Mouse (Mus musculus): Measurements from ENCODE around the gene Dhodh. TPM values are rescaled to one million over a fixed set of nuclear protein-coding genes. Genes with fewer than 3 reads are reported as not detected.

Gene Dhodh
- polyA plus RNA-seq, 1 experiment: 24.3 TPM

DNA sequence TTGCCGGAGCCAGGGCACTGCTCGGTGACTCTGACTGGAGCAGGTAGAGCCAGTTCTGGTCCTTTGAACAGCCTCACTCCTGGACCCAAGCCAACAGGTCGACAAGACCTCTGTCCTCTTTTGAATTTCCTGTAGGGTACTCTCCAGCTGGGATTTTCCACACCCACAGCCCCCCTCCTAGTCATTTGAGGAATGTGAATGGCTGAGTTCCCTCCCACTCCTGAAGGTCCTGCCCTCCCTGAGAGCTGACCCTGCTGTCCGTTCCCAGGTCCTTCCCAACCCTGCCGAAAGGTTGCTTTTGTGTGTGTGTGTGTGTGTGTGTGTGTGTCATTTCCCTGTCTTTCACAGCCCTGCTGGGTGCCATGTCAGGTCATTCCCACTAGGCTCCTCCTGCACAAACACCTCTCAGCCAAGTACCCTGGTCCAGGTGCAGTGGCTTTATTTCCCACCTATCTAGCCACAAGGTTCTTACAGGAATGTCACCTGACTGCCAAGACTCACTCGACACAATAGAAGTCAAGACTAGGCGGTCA, 21.4 kb downstream of the Dhodh start:
- DNase-seq (ENCODE audit: extremely low spot score in 1 of 2, low spot score in 1 of 2): no peak

DNA sequence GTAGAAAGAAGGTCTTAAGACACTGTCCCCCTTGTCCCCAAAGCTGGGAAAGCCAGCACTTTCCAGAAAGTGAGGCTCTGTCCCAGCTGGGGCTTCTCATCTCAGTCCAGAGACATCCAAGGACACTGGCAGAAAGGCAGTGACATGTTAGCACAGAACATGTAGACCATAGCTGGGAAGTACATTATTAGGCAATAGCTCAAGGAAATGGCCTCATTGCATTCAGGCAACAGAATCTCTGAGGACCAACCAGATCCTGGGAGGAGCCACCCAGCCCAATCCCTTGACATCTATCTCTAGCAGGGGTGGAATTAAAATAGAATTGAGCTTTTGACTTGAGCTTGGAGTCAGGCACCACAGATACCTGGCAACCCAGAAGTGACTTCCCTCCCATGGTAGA, 22.8 kb downstream of the Dhodh start:
- DNase-seq (ENCODE audit: extremely low spot score in 1 of 2, low spot score in 1 of 2): no peak

DNA sequence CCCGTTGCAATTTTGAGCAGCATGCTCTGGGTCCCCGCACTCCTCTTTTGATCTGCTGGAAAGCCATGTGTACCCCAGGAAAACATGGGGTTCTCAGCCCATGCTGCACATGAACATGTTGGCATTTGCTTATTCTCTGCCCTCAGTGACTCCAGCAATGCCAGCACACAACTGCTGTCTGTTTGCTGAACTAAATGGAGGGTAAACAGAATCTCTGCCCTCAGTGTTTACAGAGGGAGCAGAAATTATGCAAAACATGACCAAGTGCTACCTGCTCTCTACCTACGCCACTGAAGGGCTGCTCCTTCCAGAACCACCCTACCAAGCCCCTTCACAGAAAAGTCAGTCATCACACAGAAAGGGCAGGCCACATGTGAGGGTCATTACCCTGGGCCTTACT, 23.6 kb downstream of the Dhodh start:
- no peak for DNase-seq (ENCODE audit: extremely low spot score in 1 of 2, low spot score in 1 of 2)

DNA sequence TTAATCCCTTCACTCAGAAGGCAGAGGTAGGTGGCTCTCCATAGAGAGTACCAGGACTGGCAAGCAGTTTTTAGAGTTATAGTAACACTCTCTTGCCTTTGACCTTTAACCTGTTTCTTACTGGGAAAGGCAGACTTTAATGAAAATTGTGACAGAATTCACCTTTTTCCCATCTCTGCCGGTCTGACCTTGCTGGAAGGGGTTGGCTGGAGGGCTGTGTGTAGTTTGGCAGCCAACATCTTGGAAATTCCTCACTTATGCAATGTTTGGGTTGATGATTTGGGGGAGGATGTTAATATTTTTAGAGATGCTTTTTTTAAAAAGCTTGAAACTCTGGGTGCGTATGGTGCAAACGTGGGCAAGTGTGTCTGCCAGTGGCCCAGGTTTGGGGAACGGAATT, 24.2 kb downstream of the Dhodh start:
- DNase-seq (ENCODE audit: extremely low spot score in 1 of 2, low spot score in 1 of 2): no peak

DNA sequence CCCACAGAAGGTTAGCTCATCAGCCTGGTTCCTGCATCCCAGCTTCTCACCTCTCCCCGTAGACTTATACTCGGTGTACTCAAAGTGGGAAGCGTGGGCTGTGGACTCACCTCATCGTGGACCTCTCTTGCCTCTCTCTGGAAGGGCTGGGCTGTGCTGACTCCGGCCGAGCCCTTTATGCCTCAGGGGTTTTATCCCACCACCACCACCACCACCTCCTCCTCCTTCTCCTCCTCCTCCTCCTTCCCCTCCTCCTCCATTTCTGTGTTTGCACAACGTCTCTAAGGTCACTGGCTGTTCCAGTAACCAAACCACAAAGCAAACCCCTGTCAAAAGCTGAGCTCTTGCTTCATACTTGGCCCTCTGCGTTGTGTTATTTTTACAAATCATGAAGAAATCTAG, 29.6 kb downstream of the Dhodh start, which contains the start of gene Hp:
Hp (minus strand) TSS at position 273 of the 402 bp plus-strand sequence.
- DNase-seq (ENCODE audit: extremely low spot score in 1 of 2, low spot score in 1 of 2): no peak

DNA sequence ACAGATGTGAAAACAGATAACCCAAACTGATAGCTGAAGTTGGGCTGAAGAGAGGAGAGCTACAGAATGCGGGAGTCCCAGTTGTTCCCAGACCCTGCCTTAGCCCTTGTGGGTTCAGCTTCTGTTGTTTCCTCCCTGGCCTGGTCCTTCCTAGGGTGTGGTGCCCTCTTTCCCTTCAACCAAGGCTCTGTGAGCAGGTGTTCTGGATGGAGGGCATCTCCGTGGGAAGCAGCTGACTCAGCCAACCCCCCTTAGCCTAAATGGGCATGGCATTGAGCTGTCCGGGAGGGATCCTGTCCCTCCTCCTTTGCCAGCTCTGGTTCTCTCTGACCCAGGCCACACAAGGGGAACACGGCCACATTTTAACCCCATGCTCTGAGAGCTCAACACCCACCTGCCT, 32.2 kb downstream of the Dhodh start:
- no peak for DNase-seq (ENCODE audit: extremely low spot score in 1 of 2, low spot score in 1 of 2)

DNA sequence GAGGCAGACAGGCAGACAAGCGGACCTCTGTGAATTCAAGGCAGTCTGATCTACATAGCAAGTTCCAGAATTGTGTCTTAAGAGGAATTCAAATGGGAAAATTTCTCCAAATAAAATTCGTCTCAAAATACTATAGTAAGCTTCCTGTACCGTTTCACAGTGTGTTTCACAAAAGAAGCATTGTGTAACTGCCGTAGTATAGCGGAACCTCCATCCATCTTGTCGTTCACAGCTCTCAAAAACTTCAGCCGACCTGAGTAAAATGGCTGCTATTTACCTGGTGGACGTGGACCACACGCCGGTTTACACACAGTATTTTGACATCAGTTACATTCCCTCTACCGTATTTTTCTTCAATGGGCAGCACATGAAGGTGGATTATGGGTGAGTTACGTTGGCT, 37.3 kb downstream of the Dhodh start:
- no peak for DNase-seq (ENCODE audit: extremely low spot score in 1 of 2, low spot score in 1 of 2)

DNA sequence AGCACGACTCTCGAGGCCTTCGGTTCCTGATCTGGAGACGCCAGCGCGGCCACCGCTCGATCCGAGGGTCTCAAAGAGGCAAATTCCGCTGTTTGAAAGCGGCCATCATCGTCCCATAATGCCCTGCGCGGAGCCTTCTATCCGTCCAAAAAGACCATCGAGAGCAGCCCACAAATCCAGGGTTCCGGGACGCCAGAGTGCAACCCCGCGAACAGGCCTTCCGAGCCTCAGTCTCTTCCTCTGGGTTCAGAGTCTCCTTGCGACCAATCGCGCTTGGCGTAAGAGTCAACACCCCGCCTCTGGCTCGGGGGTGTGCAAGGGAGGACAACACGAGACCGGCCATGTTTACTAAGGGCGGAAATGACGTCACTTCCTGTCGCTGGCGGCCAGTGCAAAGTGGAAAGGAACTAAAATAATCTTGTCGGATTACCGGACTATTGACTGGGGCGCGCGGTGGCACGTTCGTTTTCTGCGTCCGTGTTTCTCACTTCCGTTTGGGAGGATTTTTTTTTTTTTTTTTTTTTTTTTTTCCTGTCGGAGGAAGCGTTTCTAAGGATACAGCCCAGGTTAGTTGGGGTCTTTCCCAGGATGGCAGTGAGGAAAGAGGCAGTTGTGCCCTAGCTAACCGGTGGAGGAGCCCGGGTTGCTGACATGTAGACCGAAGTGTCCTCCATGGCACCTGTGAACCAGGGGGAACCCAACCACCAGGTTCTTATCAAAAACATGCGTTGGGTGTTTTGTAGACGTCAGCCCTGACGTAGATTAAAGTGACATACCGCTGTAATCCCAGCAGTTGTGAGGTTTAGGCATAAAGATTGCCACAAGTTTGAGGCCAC, 42.8 kb downstream of the Dhodh start, which contains the start of the genes Dhx38 and Txnl4b:
Dhx38 (minus strand) TSS at position 364 of the 836 bp plus-strand sequence.
Txnl4b (plus strand) TSS at position 395 of the 836 bp plus-strand sequence.
- peak; percentile 99 to 100 for DNase-seq (ENCODE audit: extremely low spot score in 1 of 2, low spot score in 1 of 2)

DNA sequence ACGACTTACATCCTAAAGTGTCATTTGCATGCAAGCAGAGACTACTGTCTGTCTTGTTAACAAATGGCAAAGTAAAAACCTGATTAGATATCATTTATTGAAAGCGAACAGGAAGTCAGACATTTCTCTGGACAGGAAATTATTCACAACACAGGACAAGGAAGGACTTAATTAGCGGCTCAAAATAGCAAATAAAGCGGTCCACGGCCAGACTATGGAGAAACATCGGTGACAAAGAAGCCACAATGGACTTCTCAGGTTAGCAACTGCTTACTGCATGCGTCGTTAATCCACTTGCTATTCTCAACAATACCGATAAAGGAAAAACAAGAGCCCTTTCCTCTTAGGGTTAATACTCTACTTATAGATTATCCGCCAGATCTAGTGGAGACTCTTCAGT, 43.7 kb downstream of the Dhodh start:
- no peak for DNase-seq (ENCODE audit: extremely low spot score in 1 of 2, low spot score in 1 of 2)

DNA sequence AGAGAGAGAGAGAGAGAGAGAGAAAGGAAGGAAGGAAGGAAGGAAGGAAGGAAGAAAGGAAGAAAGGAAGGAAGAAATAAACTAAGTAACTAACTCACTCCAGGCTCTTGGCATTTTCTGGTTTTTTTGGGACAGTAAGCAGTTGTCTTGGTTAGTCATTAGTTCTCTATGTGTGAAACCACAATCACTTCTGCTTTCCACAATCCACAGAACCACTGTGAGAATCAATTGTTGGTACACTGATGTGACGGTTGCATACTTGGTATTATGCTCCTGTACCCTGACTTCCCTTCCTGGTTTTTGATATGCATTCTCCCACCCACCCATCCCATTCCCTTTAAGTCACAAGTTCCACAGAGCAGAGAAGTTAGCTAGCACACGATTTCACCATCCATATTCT, 44.6 kb downstream of the Dhodh start:
- no peak for DNase-seq (ENCODE audit: extremely low spot score in 1 of 2, low spot score in 1 of 2)

DNA sequence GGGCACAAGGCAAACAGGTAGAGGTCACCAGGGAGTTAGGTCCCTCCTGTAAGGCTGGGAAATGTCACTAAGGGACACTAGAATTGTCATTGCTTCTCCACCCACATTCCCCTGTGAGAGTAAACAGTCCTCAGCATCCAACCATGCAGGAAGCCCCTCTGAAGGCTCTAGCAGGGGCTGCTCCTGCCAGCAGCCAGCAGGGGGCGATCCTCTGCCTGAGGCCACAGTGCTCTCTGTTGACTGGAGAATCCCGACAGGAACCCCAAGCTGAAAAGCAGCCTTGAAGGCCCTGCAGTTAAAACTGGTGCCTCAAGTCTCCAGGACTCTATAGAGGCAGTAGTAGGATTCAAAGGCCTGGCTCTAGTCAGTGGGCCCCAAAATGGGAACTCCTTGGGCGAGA, 56.8 kb downstream of the Dhodh start:
- peak in 1 of 2 experiments; percentile 26 for DNase-seq (ENCODE audit: extremely low spot score in 1 of 2, low spot score in 1 of 2)

DNA sequence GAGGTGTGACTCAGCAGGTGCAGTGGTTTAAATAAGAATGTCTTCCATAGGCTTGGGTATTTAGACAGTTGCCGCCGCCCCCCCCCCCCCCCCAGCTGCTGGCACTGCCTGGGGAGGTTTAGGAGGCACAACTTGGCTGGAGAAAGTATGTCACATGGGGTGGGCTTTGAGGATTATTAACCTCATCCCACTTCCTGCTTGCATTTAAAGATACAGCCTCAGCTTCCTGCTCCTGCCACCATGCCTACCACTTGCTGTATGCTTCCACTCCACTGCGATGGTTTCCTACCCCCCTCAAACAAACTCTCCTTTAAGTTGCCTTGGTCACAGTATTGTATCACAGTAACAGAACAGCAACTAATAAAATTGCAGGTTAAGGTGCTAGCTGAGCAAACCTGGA, 64.4 kb downstream of the Dhodh start:
- no peak for DNase-seq (ENCODE audit: extremely low spot score in 1 of 2, low spot score in 1 of 2)

DNA sequence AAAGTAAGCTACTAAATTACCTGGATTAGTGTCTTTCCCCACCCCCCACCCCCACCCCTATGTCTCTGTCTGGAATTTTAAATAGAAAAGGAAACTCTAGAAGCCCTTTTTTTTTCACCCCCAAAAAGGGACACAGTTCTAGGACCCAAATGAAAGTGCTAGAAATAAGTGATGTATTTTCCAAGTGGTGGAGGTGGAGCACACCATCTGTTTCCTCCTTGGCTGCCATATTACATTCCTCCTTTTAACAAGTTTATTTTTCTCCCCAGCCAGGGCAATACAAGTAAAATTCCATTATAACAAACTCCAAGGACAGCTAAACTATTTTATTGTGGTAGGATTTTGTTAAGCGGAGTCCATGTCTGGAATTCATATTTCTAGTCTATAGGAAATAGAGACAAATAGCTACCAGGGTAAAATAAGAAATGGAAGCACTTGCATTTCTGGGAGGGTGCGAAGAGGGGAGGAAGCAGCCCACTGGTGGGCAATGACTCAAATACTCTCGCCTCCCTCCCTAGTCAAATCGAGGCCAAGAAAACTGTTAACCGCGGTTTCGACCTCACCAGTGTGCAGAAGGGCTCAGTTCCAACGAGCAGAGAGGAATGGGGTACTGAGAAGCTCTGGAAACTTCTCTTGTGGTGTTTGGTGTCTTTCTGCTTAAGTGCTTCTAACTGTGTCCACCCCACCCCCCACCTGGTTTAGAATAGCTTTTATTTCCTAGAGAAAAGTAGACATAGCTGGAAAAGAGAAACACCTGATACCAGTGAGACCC, 65.5 kb downstream of the Dhodh start:
- DNase-seq (ENCODE audit: extremely low spot score in 1 of 2, low spot score in 1 of 2): peak; percentile 38 to 64

DNA sequence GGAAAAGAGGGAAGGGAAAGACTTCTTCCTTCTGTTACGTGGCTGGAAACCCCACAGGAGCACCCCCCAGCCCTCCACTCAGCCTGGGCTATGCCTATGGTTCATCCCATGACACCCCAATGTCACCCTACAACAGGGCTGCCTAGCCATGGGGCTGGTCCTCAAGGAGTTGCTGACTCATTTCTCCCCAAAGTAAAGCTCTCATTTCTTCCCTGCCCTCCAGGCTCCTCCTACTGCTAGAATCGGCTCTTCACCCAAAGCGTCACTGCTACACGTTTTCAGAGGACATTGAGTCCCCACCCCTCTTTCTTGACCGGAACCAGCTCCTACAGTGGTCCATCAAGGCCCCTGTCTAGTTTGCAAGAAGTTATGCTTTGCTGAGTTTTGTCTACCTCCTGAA, 66.3 kb downstream of the Dhodh start:
- no peak for DNase-seq (ENCODE audit: extremely low spot score in 1 of 2, low spot score in 1 of 2)

Other genes starting within 250 kb of the Dhodh start
- gene Pmfbp1, start 114.6 kb downstream of the Dhodh start, polyA plus RNA-seq (2012; rRNA removed): 0.11 and 0.26 TPM in 2 replicates
- 20.1 and 20.4 TPM in 2 replicates for gene Dhx38, start 42.8 kb downstream of the Dhodh start, polyA plus RNA-seq (2012; rRNA removed)
- gene Txnl4b, start 42.8 kb downstream of the Dhodh start, polyA plus RNA-seq (2012; rRNA removed): 12.5 and 15.4 TPM in 2 replicates
- 0.15 and 0.30 TPM in 2 replicates for gene Hp, start 29.5 kb downstream of the Dhodh start, polyA plus RNA-seq (2012; rRNA removed)
- 0.62 and 0.71 TPM in 2 replicates for gene Pkd1l3, start 5.8 kb upstream of the Dhodh start, polyA plus RNA-seq (2012; rRNA removed)
- gene Ist1, start 84.6 kb upstream of the Dhodh start, polyA plus RNA-seq (2012; rRNA removed): 104 and 110 TPM in 2 replicates
- gene Zfp821, start 96.9 kb upstream of the Dhodh start, polyA plus RNA-seq (2012; rRNA removed): 53.2 TPM in 2 replicates
- 15.0 and 15.4 TPM in 2 replicates for gene Atxn1l, start 129.1 kb upstream of the Dhodh start, polyA plus RNA-seq (2012; rRNA removed)
- 64.4 and 70.2 TPM in 2 replicates for gene Ap1g1, start 169.9 kb upstream of the Dhodh start, polyA plus RNA-seq (2012; rRNA removed)

All from frontal cortex, adult 2 months (tissue).